Mouse (Mus musculus) hematopoietic stem cell, adult 5-6 weeks (primary cell): ENCODE results near the gene Raver1. TPM values are rescaled to one million over a fixed set of nuclear protein-coding genes. Genes with fewer than 3 reads are reported as not detected.

Source experiments
- ATAC-seq, 2 experiments: fragments of 125-278 bp in 1 of 2; replicated peaks in 1 of 2; 2 replicates each; pipeline ENCODE4 v1.8.0; 2016 to 2017; ENCODE audit warnings: inconsistent platforms in 2 of 2, mild to moderate bottlenecking in 2 of 2, moderate number of reproducible peaks in 2 of 2, low read depth in 1 of 2, moderate TSS enrichment in 1 of 2; ENCODE audit not compliant: low FRiP score in 2 of 2, poor library complexity in 2 of 2, severe bottlenecking in 2 of 2, insufficient read depth in 1 of 2, low TSS enrichment in 1 of 2
- total RNA-seq: library from RNA; stranded (forward); fragments of 172-1452, 232-1000 nt; gene quantifications from 2 replicates; pipeline ENCODE4 v1.2.3, GENCODE M21; 2017

Gene Raver1
- total RNA-seq, 1 experiment from 2014 or later, result 13.1 TPM

DNA sequence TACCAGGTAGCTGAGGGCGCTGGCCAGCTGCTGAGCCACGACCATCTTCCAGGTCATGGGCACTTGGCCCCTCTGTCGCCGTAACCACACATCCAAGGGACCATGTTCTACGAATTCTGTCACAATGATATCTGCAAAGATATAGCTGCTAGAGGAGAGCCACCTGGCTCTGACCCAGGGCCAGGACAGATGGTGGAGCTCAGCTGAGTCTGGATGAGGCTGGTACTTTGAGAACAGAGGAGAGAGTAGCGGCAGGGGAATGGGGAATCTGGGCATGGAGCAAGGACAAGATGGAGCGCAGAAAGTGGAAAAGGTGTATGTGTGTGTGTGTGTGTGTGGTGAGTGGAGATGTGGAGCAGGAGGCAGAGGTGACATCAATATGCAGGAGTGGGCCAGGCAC, 22.4 kb upstream of the Raver1 start:
- no peak for ATAC-seq

- no peak for ATAC-seq
These were observed 21.9 kb upstream of the Raver1 start for GRCm38 (mm10) chr9:21113751-21114150.

- ATAC-seq, result no peak
These were observed 15.9 kb upstream of the Raver1 start for GRCm38 (mm10) chr9:21107607-21108237.

DNA sequence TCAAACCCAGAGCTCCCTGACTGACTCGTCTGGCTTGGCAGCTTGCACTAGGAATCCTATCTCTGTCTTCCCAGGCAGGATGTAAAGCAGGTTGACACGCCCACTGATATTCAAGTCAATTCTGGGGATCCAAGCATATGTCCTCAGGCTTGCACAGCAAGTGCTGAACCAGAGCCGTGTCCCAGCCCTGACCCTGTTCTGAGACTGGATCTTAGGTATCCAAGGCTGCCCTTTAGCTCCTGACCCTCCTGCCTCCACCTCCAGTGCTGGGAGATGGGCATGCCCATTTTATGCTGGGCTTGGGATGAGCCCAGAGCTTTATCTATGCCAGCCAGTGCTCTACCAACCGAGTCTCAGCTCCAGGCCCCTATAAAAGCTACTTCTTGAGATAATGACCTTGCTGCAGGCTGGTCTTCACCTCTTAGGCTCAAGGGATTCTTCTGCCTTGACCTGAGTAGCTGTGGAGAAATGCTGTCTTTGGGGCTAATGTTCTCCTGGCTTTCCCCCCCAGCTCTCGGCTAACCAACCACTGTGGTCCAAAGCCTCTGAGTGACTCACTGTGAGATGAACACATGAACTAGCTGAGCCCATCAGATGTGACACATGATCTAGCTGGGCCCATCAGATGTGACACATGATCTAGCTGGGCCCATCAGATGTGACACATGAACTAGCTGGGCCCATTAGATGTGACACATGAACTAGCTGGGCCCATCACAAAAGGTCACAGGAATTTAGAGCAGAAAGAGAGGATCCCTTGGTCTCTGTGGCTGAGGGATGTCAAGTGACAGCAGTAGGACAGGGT, 14.2 kb upstream of the Raver1 start:
- no peak for ATAC-seq

- ATAC-seq, result no peak
These were observed 13.0 kb upstream of the Raver1 start for GRCm38 (mm10) chr9:21104814-21105213.

- ATAC-seq, result no peak
These were observed 10.3 kb upstream of the Raver1 start for GRCm38 (mm10) chr9:21102076-21102475.

- peak; percentile 51 to 55 for ATAC-seq
These were observed 8.8 kb upstream of the Raver1 start for GRCm38 (mm10) chr9:21100447-21101161.

GRCm38 (mm10) chr9:21097793-21098192, 6.0 kb upstream of the Raver1 start:
- no peak for ATAC-seq

GRCm38 (mm10) chr9:21095958-21096357, 4.2 kb upstream of the Raver1 start:
- no peak for ATAC-seq

DNA sequence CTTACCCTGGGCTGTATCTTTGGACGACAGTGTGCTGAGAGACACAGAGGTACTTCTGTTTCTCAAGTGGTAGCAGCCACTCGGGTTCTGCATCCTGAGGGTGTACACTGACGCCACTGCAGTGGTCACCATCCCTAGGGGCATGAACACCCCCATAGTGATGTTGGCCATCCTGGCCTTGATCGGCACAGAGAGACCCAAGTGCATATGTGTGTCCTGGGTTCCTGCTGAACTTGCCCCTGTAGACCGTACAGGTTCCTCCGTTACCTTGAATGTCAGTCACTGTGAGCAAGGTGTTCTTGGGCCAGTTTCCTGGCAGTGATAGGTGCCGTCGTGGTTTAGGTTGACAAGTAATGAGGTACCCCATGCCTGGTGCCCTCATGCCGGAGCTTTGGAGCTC, 1.6 kb upstream of the Raver1 start:
- ATAC-seq, result no peak

GRCm38 (mm10) chr9:21090972-21091706, 669 bp downstream of the Raver1 start:
- peak in 1 of 2 experiments; percentile 1; a peak in 1 of 4 replicates for ATAC-seq

GRCm38 (mm10) chr9:21090537-21090936, 1.3 kb downstream of the Raver1 start:
- ATAC-seq, result no peak

DNA sequence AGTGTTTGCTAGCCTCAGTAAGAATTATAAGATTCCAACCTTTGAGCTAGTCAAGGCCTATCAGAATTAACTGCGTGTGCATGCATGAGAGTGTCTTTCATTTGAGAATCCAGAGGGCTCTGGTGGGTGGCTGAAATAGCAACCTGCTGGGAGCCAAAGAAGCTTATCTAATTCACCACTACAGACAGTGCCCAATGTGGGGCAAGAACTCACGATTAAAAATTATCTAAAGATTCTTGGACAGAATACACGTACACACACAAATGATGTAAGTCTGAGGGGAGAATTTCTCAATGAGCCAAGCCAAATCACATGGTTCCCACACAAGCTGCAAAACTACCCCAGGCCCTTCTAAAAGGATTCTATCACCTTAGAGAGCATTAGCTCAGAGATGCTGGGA, 8.5 kb downstream of the Raver1 start:
- ATAC-seq, result no peak

DNA sequence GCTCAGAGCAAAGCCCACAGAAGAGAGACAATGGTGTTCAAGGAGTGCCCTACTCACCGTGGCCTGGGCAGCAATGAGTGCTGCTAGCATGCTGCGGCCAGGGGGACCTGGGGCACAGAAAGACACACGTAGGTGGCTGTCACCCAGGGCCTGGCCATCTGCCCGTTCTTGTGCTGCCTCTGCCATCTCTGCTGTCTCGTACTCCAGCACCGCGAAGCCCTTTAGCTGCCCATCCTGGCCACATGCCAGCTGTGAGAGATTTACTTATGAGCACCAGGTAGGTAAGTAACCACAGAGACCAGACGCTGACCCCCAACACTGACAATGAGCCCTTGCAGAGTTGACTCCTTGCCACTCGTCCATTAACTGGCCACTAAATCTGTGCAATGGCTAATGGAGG, 10.7 kb downstream of the Raver1 start:
- ATAC-seq, result no peak

- no peak for ATAC-seq
These were observed 16.2 kb downstream of the Raver1 start for GRCm38 (mm10) chr9:21075625-21076024.

- no peak for ATAC-seq
These were observed 17.6 kb downstream of the Raver1 start for GRCm38 (mm10) chr9:21074173-21074572.

DNA sequence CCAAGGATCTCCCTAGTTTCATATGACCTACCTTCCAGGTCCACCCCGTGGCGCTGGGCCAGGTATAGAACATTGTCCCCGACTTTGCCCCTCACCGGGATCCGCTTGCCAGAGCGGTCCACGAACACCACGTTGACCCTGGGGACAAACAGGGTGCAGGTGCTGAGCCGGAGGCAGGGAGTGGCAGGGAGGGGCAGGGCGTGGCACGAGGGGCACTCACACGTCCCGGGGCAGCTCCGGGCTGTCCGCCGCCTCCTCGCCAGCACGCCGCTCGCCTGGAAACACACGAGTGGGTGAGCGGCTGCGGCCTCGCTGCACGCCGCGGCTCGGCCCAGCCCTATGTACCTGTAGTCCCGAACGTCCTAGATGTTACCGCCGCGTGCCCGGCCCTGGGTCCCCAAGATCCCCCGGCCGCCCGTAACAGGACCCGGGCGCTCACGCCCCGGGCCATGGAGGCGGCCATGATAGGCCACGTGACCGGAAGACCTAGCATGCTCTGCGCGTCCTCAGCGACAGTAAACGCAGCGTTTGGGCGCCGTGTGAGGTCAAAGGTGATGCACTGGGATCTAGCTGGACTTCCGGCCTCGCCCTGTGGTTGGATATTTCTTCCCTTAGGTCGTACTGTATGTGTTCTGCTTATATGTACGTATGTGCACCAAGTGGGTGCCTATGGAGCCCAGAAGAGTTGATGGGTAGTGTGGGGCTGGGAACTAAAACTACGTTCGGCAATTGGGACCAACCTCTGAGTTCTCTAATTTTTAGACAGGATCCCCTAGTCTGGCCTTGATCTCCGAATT, 18.6 kb downstream of the Raver1 start, which contains the start of the genes Gm49373 and Fdx1l:
Gene Gm49373 (minus strand): TSS at position 53 of the 797 bp plus-strand sequence.
Gene Fdx1l (minus strand): TSS at position 571 of the 797 bp plus-strand sequence.
- peak; percentile 89 to 92 for ATAC-seq
